In the genomic region with DNA sequence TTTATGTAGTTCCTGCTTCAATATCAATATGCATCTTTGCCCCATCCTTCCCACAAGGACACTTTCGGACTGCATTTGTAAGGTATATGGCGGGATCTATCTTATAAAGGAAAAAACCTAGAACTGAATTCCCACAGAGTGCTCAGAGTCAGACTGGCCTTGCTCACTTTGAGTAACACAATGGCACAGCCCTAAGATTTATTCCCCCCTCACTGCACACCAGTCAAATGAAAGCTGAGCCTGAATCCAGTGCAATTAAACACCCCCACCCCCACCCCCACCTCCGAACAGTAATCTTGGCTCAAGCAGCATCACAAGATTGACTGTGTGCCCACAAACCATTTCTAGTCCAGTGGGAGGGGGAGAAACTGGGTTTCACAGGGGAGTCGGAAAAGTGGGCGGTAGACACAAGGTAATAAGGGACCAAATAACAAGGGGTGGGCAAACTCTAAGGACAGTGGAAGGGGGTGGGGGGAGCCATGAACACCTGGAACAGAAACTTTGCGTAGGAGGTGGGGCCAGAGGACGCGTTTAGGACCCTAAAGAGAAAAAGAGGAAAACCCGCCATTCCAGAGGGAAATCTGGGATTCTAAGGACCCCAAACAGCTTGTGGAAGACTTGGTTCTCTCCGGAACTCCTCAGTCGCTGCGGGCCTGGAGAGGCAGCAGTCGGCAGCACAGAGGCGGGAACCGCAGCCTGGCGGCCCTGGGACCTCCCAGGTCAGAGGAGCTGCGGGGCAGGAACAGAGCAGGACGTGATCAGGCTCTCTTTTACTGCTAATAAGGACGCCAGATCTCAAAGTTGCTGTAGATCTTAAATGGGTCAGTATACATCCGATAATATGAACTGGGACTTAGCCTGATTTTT, we compare ENCODE assay signal across 8 mouse cellular contexts. TPM values are rescaled to one million over a fixed set of nuclear protein-coding genes. Genes with fewer than 3 reads are reported as not detected.
DNase-seq lines count a peak whose midpoint lies in the region; ATAC-seq lines count a peak whose summit lies in the region.

No protein-coding gene starts in this region.

- peak; percentile 5 for DNase-seq in urinary bladder, postnatal 14 days (ENCODE audit: low spot score)
- DNase-seq in urinary bladder, postnatal 4 days (ENCODE audit: low spot score in 2 of 2): no peak
- DNase-seq in ovary, postnatal 14 days (ENCODE audit: low spot score): no peak
- DNase-seq in cerebellum, adult 9-11 months: no peak

- H3K4me1 ChIP-seq in forebrain, embryonic 16.5 days (replicated peaks; ENCODE audit: control insufficient read depth, insufficient read depth, low read length): peaks cover 6% of the 10 kb centered on the region
- 0 out of 2 replicates have a peak, but pooled peaks cover 4% of the 10 kb centered on the region for H3K4me1 ChIP-seq in kidney, embryonic 16.5 days (ENCODE audit: insufficient read depth, low read length)

- peak overlapping the region; percentile 44 for H3K9ac ChIP-seq in forebrain, embryonic 16.5 days (replicated peaks; ENCODE audit: low read depth, low read length)
- peak overlapping the region; percentile 69 for H3K9ac ChIP-seq in kidney, embryonic 16.5 days (replicated peaks; ENCODE audit: low read length)

- no peaks in the 10 kb centered on the region for H3K27me3 ChIP-seq in forebrain, embryonic 16.5 days (replicated peaks; ENCODE audit: control insufficient read depth, insufficient read depth, low read length)
- H3K27me3 ChIP-seq in kidney, embryonic 16.5 days (ENCODE audit: insufficient read depth, low read length): no peaks in the 10 kb centered on the region

- H3K4me3 ChIP-seq in forebrain, embryonic 16.5 days (replicated peaks; ENCODE audit: low read length): peak overlapping the region; percentile 37
- H3K4me3 ChIP-seq in kidney, embryonic 16.5 days (ENCODE audit: low read length): peak overlapping the region; percentile 51

- no peaks in the 10 kb centered on the region for H3K36me3 ChIP-seq in forebrain, embryonic 16.5 days (ENCODE audit: control insufficient read depth, insufficient read depth)
- no peaks in the 10 kb centered on the region for H3K36me3 ChIP-seq in kidney, embryonic 16.5 days (ENCODE audit: insufficient read depth, low read length)

- peak; percentile 69 for ATAC-seq in forebrain, embryonic 16.5 days
- ATAC-seq in kidney, embryonic 16.5 days (ENCODE audit: low FRiP score, low TSS enrichment): peak; percentile 86
- ATAC-seq in megakaryocyte-erythroid progenitor cell, adult 5-6 weeks (replicated peaks; ENCODE audit: low FRiP score, low TSS enrichment, poor library complexity, severe bottlenecking): 0 out of 2 replicates have a peak, but pooled peaks have one; percentile 57
- no peak for ATAC-seq in erythroid progenitor cell, adult 5-6 weeks (replicated peaks; ENCODE audit: low FRiP score, poor library complexity, severe bottlenecking)

- H3K4me2 ChIP-seq in forebrain, embryonic 16.5 days (ENCODE audit: low read length): peak overlapping the region; percentile 58
- H3K4me2 ChIP-seq in kidney, embryonic 16.5 days (replicated peaks; ENCODE audit: low read depth, low read length): peak overlapping the region; percentile 77

- no peaks in the 10 kb centered on the region for H3K9me3 ChIP-seq in forebrain, embryonic 16.5 days (ENCODE audit: control insufficient read depth, low read length)
- H3K9me3 ChIP-seq in kidney, embryonic 16.5 days (ENCODE audit: low read length): no peaks in the 10 kb centered on the region

- H3K27ac ChIP-seq in forebrain, embryonic 16.5 days (ENCODE audit: low read length): no peak overlapping the region
- no peak overlapping the region for H3K27ac ChIP-seq in kidney, embryonic 16.5 days (ENCODE audit: low read length)

- 7% methylated on average over 20 of the region's 20 CpGs for WGBS in forebrain, embryonic 16.5 days
- WGBS in kidney, embryonic 16.5 days: 9% methylated on average over 20 of the region's 20 CpGs

RNA-seq across cellular contexts. Expression of gene Zfp229, which starts 23.0 kb away (rescaled TPM):
- polyA plus RNA-seq in forebrain, embryonic 16.5 days (2015; fragmentation: Nextera tagmentation; extraction: Ambion mirVana): 10.5 and 11.1 TPM in 2 replicates
- 8.2 and 8.3 TPM in 2 replicates for polyA plus RNA-seq in kidney, embryonic 16.5 days (2015; fragmentation: Nextera tagmentation; extraction: Ambion mirVana)
- total RNA-seq in megakaryocyte-erythroid progenitor cell, adult 5-6 weeks (2014; fragmentation: Nextera tagmentation): 4.5 and 6.3 TPM in 2 replicates
- total RNA-seq in megakaryocyte-erythroid progenitor cell, adult 5-6 weeks (2017): 3.8 and 10.1 TPM in 2 replicates
- total RNA-seq in erythroid progenitor cell, adult 5-6 weeks (2015; ENCODE audit: low replicate concordance): 1.1 and 2.1 TPM in 2 replicates
- 1.7 and 4.6 TPM in 2 replicates for total RNA-seq in erythroid progenitor cell, adult 5-6 weeks (2017; ENCODE audit: low replicate concordance)

RNA-seq across cellular contexts. Expression of gene Zfp760, which starts 46.0 kb away (rescaled TPM):
- 19.4 and 21.5 TPM in 2 replicates for polyA plus RNA-seq in forebrain, embryonic 16.5 days (2015; fragmentation: Nextera tagmentation; extraction: Ambion mirVana)
- 13.1 and 15.3 TPM in 2 replicates for polyA plus RNA-seq in kidney, embryonic 16.5 days (2015; fragmentation: Nextera tagmentation; extraction: Ambion mirVana)
- total RNA-seq in megakaryocyte-erythroid progenitor cell, adult 5-6 weeks (2014; fragmentation: Nextera tagmentation): 8.0 and 9.4 TPM in 2 replicates
- 6.2 and 7.2 TPM in 2 replicates for total RNA-seq in megakaryocyte-erythroid progenitor cell, adult 5-6 weeks (2017)
- 7.2 and 15.1 TPM in 2 replicates for total RNA-seq in erythroid progenitor cell, adult 5-6 weeks (2015; ENCODE audit: low replicate concordance)
- total RNA-seq in erythroid progenitor cell, adult 5-6 weeks (2017; ENCODE audit: low replicate concordance): 1.9 and 4.4 TPM in 2 replicates
